Mouse (Mus musculus): ENCODE data around the gene Igfn1. TPM values are rescaled to one million over a fixed set of nuclear protein-coding genes. Genes with fewer than 3 reads are reported as not detected.

Igfn1 gene
- polyA plus RNA-seq, 1 experiment, result 28.8 TPM

GRCm38 (mm10) chr1:135923229-135923628 lies 82.9 kb downstream of the Igfn1 start:
- Histone ChIP-seq H3K4me3 (ENCODE audit: insufficient read depth, low read length) (no peak overlapping the region), H3K4me1 (ENCODE audit: control insufficient read depth, insufficient read depth, low read length) (no peaks in the 10 kb centered on the region)

GRCm38 (mm10) chr1:135918644-135919407 lies 87.3 kb downstream of the Igfn1 start, which contains the start of gene Pkp1:
Pkp1 (minus strand) TSS chr1:135919207.
- TF ChIP-seq POLR2A (IDR thresholded peaks at IDR 0.05; ENCODE audit: extremely low read depth, insufficient read depth, low read length), result no peak
- no peak for TF ChIP-seq CTCF (IDR thresholded peaks at IDR 0.05; ENCODE audit: extremely low read depth, insufficient read depth, low read length)
- Histone ChIP-seq H3K4me3 (ENCODE audit: insufficient read depth, low read length) (no peak within 1 kb of the TSS), H3K27ac (ENCODE audit: insufficient read depth, low read length) (no peak within 1 kb of the TSS), H3K4me1 (ENCODE audit: control insufficient read depth, insufficient read depth, low read length) (no peaks in the 10 kb centered on the region)

More at GRCm38 (mm10) chr1:135923229-135923628, 82.9 kb downstream of the Igfn1 start:
- no peak for TF ChIP-seq CTCF (IDR thresholded peaks at IDR 0.05; ENCODE audit: extremely low read depth, insufficient read depth, low read length)
- TF ChIP-seq POLR2A (IDR thresholded peaks at IDR 0.05; ENCODE audit: extremely low read depth, insufficient read depth, low read length), result no peak
- no peak overlapping the region for H3K27ac ChIP-seq (ENCODE audit: insufficient read depth, low read length)

DNA sequence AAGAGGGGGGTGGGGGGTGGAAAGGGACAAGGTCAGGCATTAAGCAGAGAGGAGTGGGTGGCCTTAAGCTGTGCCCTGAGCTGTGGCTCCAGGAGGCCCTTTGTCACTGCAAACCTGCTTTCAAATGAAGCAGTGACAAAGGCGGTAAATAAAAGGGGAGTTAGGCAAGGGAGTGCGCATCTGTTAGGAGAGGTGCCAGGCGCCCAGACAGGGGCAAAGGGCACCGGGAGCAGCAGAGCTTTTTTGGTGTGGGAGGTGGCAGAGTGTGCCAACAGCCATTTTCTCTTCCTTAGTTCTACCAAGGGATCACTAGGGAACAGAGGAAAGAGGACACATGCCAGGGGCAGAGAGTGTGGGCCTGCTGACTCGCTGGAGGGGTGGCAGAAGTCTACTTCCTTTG lies 88.9 kb downstream of the Igfn1 start:
- TF ChIP-seq CTCF (IDR thresholded peaks at IDR 0.05; ENCODE audit: extremely low read depth, insufficient read depth, low read length), result no peak
- TF ChIP-seq POLR2A (IDR thresholded peaks at IDR 0.05; ENCODE audit: extremely low read depth, insufficient read depth, low read length), result no peak
- Histone ChIP-seq H3K4me3 (ENCODE audit: insufficient read depth, low read length) (no peak overlapping the region), H3K27ac (ENCODE audit: insufficient read depth, low read length) (no peak overlapping the region), H3K4me1 (ENCODE audit: control insufficient read depth, insufficient read depth, low read length) (no peaks in the 10 kb centered on the region)

- TF ChIP-seq CTCF (IDR thresholded peaks at IDR 0.05; ENCODE audit: extremely low read depth, insufficient read depth, low read length) (no peak), POLR2A (IDR thresholded peaks at IDR 0.05; ENCODE audit: extremely low read depth, insufficient read depth, low read length) (no peak)
- Histone ChIP-seq H3K4me1 (ENCODE audit: control insufficient read depth, insufficient read depth, low read length) (no peaks in the 10 kb centered on the region), H3K4me3 (ENCODE audit: insufficient read depth, low read length) (no peak overlapping the region), H3K27ac (ENCODE audit: insufficient read depth, low read length) (no peak overlapping the region)
These were observed 89.6 kb downstream of the Igfn1 start for GRCm38 (mm10) chr1:135916486-135917058.

- no peak overlapping the region for H3K27ac ChIP-seq (ENCODE audit: insufficient read depth, low read length)
- TF ChIP-seq CTCF (IDR thresholded peaks at IDR 0.05; ENCODE audit: extremely low read depth, insufficient read depth, low read length), result no peak
- TF ChIP-seq POLR2A (IDR thresholded peaks at IDR 0.05; ENCODE audit: extremely low read depth, insufficient read depth, low read length), result no peak
- H3K4me1 ChIP-seq (ENCODE audit: control insufficient read depth, insufficient read depth, low read length), result no peaks in the 10 kb centered on the region
- no peak overlapping the region for H3K4me3 ChIP-seq (ENCODE audit: insufficient read depth, low read length)
These were observed 92.5 kb downstream of the Igfn1 start for GRCm38 (mm10) chr1:135913657-135914056.

- no peaks in the 10 kb centered on the region for H3K4me1 ChIP-seq (ENCODE audit: control insufficient read depth, insufficient read depth, low read length)
- TF ChIP-seq CTCF (IDR thresholded peaks at IDR 0.05; ENCODE audit: extremely low read depth, insufficient read depth, low read length) (no peak), POLR2A (IDR thresholded peaks at IDR 0.05; ENCODE audit: extremely low read depth, insufficient read depth, low read length) (no peak)
- no peak overlapping the region for H3K4me3 ChIP-seq (ENCODE audit: insufficient read depth, low read length)
- no peak overlapping the region for H3K27ac ChIP-seq (ENCODE audit: insufficient read depth, low read length)
These were observed 96.8 kb downstream of the Igfn1 start for GRCm38 (mm10) chr1:135909381-135909780.

GRCm38 (mm10) chr1:135906736-135907135 lies 99.4 kb downstream of the Igfn1 start:
- Histone ChIP-seq H3K27ac (ENCODE audit: insufficient read depth, low read length) (no peak overlapping the region), H3K4me3 (ENCODE audit: insufficient read depth, low read length) (no peak overlapping the region), H3K4me1 (ENCODE audit: control insufficient read depth, insufficient read depth, low read length) (no peaks in the 10 kb centered on the region)
- TF ChIP-seq CTCF (IDR thresholded peaks at IDR 0.05; ENCODE audit: extremely low read depth, insufficient read depth, low read length), result no peak

Other genes starting within 250 kb of the Igfn1 start
- 55.8 and 57.3 TPM in 2 replicates for gene Phlda3, start 240.2 kb downstream of the Igfn1 start, polyA plus RNA-seq (2012; rRNA removed)
- gene Tnni1, start 226.9 kb downstream of the Igfn1 start, polyA plus RNA-seq (2012; rRNA removed), result 17.4 and 18.8 TPM in 2 replicates
- 2.9 and 3.0 TPM in 2 replicates for gene Lad1, start 187.7 kb downstream of the Igfn1 start, polyA plus RNA-seq (2012; rRNA removed)
- gene Tnnt2, start 170.0 kb downstream of the Igfn1 start, polyA plus RNA-seq (2012; rRNA removed), result 15.4 and 16.2 TPM in 2 replicates
- 0.15 and 0.25 TPM in 2 replicates for gene Pkp1, start 87.1 kb downstream of the Igfn1 start, polyA plus RNA-seq (2012; rRNA removed)
- 101 TPM in 2 replicates for gene Tmem9, start 1.8 kb upstream of the Igfn1 start, polyA plus RNA-seq (2012; rRNA removed)
- gene Ascl5, start 44.5 kb upstream of the Igfn1 start, polyA plus RNA-seq (2012; rRNA removed), result 2.0 TPM in 2 replicates
- gene Cacna1s, start 46.4 kb upstream of the Igfn1 start, polyA plus RNA-seq (2012; rRNA removed), result 0.89 and 0.98 TPM in 2 replicates
- gene Kif21b, start 125.0 kb upstream of the Igfn1 start, polyA plus RNA-seq (2012; rRNA removed), result 42.5 and 44.4 TPM in 2 replicates
- 1.0 and 1.6 TPM in 2 replicates for gene Mroh3, start 206.5 kb upstream of the Igfn1 start, polyA plus RNA-seq (2012; rRNA removed)
- gene Inava, start 227.9 kb upstream of the Igfn1 start, polyA plus RNA-seq (2012; rRNA removed), result 3.3 TPM in 2 replicates

Measured in cortical plate, adult 2 months (tissue).